ENCODE assay signal across 33 mouse cellular contexts in genomic region chr11:96178911-96179503, GRCm38 (mm10). TPM values are rescaled to one million over a fixed set of nuclear protein-coding genes. Genes with fewer than 3 reads are reported as not detected.
"Had no signal": no experiment of that assay in that cellular context is flagged by ENCODE, and none has a peak within 500 bp of the region (broad histone marks: within the 10 kb centered on the region; RNA-seq: fewer than 3 reads in every experiment).

No protein-coding gene starts in this region.

- H3K4me3 ChIP-seq: liver, embryonic 13.5 days; midbrain, embryonic 13.5 days; myocyte; neural tube, embryonic 12.5 days had no signal

- H3K4me1 ChIP-seq: liver, embryonic 13.5 days; midbrain, embryonic 13.5 days; neural tube, embryonic 12.5 days had no signal

- DNase-seq: kidney, adult 18-20 months; kidney, adult 9 months; kidney, postnatal 14 days; kidney, postnatal 4 days; left cerebral cortex, postnatal 4 days; liver, embryonic 13.5 days; lung, adult 2 months; lung, postnatal 14 days; lung, postnatal 4 days; right cerebral cortex, adult 18-20 months; right cerebral cortex, postnatal 14 days; right cerebral cortex, postnatal 4 days; thymus, adult 2 months; thymus, postnatal 14 days; thymus, postnatal 4 days had no signal

- H3K9me3 ChIP-seq: liver, embryonic 13.5 days; midbrain, embryonic 13.5 days had no signal

- H3K4me2 ChIP-seq: liver, embryonic 13.5 days; midbrain, embryonic 13.5 days; neural tube, embryonic 12.5 days had no signal

- H3K27ac ChIP-seq: liver, embryonic 13.5 days; midbrain, embryonic 13.5 days; neural tube, embryonic 12.5 days; stomach, postnatal 0 days had no signal

- H3K36me3 ChIP-seq: liver, embryonic 13.5 days; midbrain, embryonic 13.5 days; neural tube, embryonic 12.5 days had no signal

- ATAC-seq: midbrain, embryonic 13.5 days; midbrain, embryonic 16.5 days had no signal

- H3K9ac ChIP-seq: liver, embryonic 13.5 days; midbrain, embryonic 13.5 days; neural tube, embryonic 12.5 days had no signal

RNA-seq across cellular contexts. Expression of gene Hoxb13, which starts 15.1 kb away (rescaled TPM):
- total RNA-seq: layer of hippocampus, adult 18-20 months; layer of hippocampus, postnatal 14 days; left cerebral cortex, adult 8-10 months; left cerebral cortex, postnatal 14 days; left cerebral cortex, postnatal 4 days; liver, adult 2 months; megakaryocyte progenitor cell, adult 5-6 weeks; megakaryocyte-erythroid progenitor cell, adult 5-6 weeks; monocyte, adult 5-6 weeks; neutrophil, adult 5-6 weeks had no signal
- polyA plus RNA-seq: kidney, embryonic 16.5 days; limb, embryonic 14.5 days; liver, embryonic 13.5 days; liver, embryonic 16.5 days; lung, adult 2 months; midbrain, embryonic 13.5 days; midbrain, embryonic 16.5 days; stomach, embryonic 14.5 days; stomach, postnatal 0 days had no signal

RNA-seq across cellular contexts. Expression of gene Ttll6, which starts 45.4 kb away (rescaled TPM):
- total RNA-seq: liver, adult 2 months; megakaryocyte progenitor cell, adult 5-6 weeks; megakaryocyte-erythroid progenitor cell, adult 5-6 weeks; monocyte, adult 5-6 weeks; neutrophil, adult 5-6 weeks had no signal
- polyA plus RNA-seq: kidney, embryonic 16.5 days; liver, adult 2 months; liver, embryonic 13.5 days; liver, embryonic 16.5 days; myocyte; neural tube, embryonic 12.5 days had no signal
